Mouse (Mus musculus): ENCODE measurements around the gene Cenpx.
A peak's percentile ranks its signal among the peaks of the same experiment; 100 is the strongest.
"Not testable (repeated sequence)": the region's sequence is repeated elsewhere in the genome, so short reads cannot be mapped to it uniquely, and the experiment has no call there.

Gene Cenpx

DNA sequence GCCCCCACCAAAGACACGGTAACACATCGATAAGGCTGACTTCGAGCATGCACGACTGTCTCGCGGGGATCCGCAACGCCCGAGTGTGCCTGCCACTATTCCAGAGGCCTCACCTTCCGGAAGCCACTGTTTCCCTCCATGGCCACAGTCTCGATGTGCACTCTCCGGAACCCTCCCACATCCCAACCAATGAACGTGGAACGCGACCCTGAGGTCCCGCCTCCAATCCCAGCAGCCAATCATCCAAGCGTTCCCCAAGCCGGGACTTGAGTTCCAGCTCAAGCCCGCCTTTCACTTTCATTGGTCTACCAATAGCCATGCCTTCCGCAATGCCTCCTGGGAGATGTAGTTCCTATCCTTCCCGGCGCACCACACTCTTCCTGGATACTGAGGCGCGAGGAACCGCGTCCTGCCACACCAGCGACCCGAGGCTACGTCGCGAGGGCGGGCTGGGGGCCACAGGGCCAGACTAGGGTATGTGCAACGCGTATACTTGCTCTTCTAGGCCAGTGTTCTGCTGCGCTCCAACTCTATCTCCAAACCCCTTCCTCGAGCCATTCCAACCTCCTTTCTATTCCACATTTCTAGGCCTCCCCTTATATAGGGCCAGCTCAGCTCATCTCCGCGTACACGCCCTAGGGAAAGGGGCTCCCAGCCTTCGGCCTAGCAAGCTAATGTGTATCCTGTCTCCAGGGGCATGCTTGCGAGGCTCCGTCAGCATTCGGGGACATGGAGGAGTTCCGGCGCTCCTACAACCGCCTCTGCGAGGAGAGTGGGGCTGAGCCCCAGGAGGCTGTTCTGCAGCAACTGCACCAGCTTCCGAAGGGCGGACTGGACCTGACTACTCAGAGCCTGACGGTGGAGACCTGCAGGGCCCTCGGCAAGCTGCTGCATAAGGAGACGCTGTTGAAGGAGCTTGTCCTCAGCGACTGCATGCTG lies at the start of gene Cenpx, which contains the start of gene Lrrc45:
Gene Cenpx (minus strand): TSS at position 159 of the 939 bp plus-strand sequence.
Gene Lrrc45 (plus strand): TSS at position 346 of the 939 bp plus-strand sequence.
- DNase-seq (ENCODE audit: low spot score) = peak; percentile 99

DNA sequence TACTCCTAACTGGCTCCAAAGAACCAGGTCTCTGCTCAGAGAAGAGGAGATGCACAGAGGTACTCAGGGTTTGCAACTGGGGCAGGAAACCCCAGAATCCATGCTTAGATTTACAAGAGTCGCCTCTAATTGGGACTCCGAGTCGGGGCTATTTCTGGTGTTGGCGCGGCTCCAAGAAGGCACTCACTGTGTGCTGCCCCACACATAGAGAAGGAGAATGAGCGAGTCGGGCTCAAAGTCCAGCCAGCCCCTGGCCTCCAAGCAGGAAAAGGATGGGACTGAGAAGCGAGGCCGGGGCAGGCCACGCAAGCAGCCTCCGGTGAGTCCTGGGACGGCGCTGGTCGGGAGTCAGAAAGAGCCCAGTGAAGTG lies 49.1 kb upstream of the Cenpx start, which contains the start of gene Hmga1b:
Gene Hmga1b (plus strand): TSS at position 123 of the 370 bp plus-strand sequence.
- not testable (repeated sequence) for DNase-seq (ENCODE audit: low spot score)

DNA sequence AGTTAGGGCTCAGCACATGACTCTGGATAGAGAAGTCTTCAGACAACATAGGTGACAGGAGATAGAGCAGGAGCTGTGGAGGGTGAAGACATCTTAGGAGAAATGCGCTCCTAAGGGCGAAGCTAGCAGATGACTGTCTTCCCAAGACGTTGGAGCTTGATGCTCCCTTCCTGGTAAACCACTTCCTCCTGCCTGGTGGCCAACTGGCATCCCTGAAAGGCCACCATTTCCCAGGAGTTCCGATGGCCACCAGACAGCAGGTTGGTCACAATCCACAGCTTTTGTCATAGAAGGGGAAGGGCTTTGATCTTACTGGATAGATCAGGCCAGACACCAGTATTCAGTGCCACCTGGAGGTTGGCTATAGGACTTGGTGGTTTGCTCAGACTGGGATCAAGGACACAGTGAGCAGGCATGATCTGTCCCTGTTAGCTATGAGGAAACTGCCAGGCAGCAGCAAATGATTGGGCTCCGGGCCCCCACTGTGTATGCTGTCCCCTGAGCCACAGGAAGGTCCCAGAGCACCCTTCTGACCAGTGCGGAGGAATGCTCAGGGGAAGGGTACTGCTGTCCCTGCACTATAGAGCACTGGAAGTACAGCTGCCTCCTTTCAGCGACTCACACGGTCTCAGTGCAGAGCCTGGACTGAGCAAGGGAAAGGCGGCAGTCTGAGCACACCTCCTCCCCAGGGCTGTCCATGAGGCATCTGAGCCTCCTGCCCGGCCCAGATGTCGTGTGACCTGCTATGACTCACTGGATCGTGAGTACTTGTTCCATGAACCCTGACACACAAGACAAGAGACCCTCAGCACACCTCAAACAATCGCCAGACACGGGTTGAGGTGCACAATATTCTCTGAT lies 48.5 kb upstream of the Cenpx start:
- DNase-seq (ENCODE audit: low spot score) = no peak

- no peak for DNase-seq (ENCODE audit: low spot score)
Observed at GRCm38 (mm10) chr11:120760236-120760635, 46.7 kb upstream of the Cenpx start.

GRCm38 (mm10) chr11:120751606-120752005 lies 38.1 kb upstream of the Cenpx start:
- no peak for DNase-seq (ENCODE audit: low spot score)

- DNase-seq (ENCODE audit: low spot score) = peak; percentile 57
Observed at GRCm38 (mm10) chr11:120749430-120749829, 35.9 kb upstream of the Cenpx start.

DNA sequence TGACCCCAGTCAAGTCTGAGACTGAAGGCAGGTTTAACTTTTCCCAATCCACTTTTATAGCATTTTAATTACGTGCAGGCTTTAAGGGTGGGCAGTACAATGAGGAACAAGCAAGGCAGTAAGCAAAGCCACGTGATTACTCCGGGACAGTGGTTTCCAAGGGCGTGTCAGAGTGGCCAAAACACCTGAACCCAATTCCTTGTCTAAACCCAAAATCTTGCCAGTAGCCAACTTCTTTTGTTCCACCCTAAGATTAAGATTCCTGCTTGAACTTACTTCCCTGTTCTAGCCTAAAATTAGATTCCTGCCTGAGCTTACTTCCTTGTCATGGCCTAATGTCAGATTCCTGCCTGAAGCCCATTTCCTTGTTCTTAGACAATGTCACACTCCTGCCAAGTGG lies 34.4 kb upstream of the Cenpx start:
- no peak for DNase-seq (ENCODE audit: low spot score)

DNA sequence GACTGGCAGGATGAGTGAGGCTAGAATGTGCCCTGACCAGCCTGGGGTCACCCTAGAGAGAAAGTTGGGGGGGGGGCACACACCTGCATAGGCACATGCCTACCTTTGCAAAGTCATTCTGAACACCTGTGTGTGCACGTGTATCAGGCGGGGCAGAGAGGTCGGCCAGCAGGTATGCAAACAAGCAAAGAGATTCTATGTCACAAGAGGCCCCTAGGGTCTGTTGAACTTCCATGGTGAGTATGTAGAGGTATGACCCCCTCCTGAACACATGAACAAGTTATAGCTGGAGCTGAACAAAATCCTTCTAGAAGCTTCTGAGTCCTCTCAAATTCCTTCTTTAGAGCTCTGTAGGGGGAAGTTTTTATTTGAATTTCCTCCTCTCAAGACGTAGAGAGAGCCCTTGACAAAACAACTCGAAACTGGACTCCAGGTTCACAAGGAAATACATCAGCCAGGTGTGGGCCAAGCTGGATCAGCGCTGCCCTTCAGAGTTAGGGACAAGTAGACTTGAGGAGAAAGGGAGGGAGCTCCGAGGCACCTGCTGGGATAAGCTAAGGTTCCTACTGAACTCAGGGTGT lies 30.7 kb upstream of the Cenpx start:
- DNase-seq (ENCODE audit: low spot score) = no peak

DNA sequence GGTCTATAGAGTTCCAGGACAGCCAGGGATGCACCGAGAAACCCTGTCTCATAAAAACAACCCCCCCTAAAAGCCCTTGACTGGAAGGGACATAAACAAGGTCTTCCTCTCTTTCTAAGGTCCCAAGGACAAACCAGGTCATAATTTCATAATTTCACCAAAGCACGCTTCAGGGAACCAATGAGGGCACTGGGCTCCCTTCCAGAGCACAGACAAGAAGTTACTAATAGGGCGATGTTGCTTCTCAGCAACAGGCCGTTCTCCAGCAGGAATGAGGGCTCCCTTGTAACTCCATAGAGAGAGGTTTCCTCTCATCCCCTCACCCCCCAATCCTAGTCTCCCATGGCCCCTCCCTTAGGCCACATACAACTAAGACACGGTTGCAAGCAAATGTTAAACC lies 27.4 kb upstream of the Cenpx start:
- DNase-seq (ENCODE audit: low spot score) = no peak

DNA sequence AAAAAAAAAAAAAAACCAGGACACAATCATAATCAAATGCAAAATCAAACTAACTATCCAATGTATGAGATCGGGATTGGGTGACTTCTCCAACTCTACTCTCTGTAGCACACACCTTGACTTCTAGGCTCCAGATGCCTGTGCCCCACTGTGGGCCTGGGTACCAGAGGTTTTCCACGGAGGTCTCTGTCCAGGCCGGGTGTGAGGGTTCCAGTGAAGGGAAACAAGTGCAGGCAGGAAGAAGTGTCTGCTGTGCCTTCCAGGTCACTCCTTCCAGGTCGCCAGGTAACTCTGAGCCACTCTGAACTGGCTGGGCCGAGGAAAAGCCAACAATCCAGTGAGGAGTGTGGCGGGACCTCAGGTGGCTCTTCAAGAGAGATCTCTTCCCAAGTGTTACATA lies 22.9 kb upstream of the Cenpx start:
- no peak for DNase-seq (ENCODE audit: low spot score)

GRCm38 (mm10) chr11:120733521-120733920 lies 20.0 kb upstream of the Cenpx start:
- DNase-seq (ENCODE audit: low spot score) = no peak

DNA sequence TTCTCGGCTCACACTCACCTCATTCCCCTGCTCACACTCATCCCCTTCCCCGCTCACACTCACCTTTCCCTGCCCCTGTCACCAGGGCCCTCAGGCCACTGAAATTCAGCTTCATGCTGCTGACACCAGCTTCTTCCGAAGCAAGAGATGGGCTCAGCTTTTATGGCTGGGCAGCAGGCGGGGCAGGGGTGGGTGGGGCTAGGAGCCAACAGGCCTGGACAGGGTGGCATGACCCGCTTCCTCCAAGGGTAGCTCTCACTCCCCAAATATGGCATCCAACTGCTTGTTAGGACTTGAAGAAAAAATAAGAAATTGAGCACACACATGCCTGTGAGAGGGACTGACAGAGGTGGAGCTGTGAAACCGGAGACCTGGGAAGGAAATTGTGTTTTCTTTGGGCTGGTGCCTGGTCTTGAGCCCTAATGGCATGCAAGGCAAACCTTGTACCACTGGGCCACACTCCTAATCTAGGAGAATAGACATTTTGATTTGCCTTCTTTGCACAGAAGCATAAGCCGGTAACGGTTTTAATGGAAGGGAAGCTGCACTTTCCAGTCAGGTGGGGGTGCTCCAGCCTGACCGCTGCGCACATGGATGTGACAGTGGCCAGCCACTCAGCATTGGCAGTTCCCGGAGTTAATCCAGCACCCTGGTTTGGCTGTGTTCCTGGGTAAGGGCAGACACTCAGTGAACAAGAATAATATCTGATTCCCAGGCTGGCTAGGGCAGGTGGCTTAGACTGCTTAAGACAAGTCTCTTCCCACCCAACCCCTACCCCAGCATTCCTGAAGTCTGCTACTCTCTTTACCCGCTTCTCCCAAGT lies 18.5 kb upstream of the Cenpx start, which contains the start of gene Cbr2:
Gene Cbr2 (minus strand): TSS at position 257 of the 823 bp plus-strand sequence.
- no peak for DNase-seq (ENCODE audit: low spot score)

GRCm38 (mm10) chr11:120731395-120731794 lies 17.9 kb upstream of the Cenpx start:
- DNase-seq (ENCODE audit: low spot score) = no peak

DNA sequence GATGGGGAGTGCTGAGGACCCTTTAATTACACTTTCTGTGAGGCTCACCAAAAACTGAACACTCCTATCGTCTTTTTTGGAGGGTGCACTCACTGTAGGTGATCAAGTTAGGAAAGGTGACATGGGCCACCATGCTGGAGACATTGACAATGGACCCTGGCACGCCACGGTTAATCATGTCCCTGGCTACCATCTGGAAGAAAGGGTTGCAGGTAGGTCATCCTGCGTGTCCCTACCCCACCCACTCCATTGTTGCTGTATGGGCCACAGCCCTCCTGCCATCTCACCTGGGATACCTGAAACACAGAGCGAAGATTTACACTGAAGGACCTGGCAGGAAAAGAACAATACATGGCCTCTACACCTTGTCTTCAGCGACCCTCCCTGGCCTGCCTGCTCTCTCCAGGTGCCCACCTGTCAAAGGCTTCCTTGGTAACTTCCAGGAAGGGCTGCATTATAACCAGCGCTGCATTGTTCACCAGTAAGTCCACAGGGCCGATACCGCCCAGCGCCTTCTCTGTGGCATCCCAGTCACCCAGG lies 16.9 kb upstream of the Cenpx start:
- no peak for DNase-seq (ENCODE audit: low spot score)

- peak; percentile 73 for DNase-seq (ENCODE audit: low spot score)
Observed at GRCm38 (mm10) chr11:120729432-120730050, 16.0 kb upstream of the Cenpx start.

DNA sequence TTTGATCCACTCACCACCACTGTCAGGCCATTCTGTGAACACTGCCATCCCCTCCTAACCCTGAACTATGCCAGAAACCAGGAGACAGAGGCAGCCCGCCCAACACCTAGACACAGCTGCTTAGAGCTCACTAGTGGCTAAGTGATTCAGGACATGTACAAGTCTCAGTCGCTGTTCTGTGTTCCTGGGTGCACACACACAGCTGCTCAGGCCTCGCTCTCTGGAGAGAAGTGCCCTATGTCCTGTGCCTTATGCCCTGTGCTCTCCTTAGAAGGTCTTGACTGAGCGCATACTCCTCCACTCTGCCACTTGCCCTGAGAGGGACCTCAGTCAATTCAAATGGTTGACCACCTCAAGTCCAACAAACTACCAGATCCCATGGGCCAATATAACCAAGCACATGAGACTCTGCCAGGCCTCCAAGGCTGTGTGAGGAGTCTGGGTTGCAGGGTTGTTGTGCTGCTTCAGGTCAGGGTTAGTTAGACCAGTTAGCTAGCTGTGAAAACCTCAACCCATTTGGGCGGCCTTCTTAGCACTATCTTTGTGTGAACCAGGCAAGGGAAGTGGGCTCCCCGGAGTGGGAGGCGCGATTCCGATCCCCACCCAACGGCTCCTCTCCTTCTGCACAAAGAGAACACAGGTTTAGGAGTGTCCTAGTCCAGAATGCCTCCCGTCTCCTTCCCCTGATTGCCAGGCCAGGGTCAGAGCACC lies 15.1 kb upstream of the Cenpx start:
- DNase-seq (ENCODE audit: low spot score) = no peak

GRCm38 (mm10) chr11:120727564-120727963 lies 14.0 kb upstream of the Cenpx start:
- no peak for DNase-seq (ENCODE audit: low spot score)

DNA sequence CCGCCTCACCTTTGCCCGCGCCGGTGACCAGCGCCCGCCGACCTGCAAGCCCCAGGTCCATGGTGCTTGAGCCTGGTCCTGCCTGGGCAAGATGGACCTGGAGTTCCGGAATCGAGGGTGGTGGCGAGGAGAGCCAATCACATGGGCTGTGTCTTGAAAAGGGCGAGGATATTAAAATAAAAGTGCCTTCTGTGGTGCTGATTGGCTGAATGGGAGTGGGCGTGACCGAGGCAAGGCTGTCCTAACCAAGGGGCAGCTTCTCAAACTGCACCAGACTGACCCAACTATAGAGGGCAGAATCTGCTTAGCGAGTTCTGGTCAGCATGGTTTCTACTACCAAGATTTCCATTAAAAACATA lies 13.6 kb upstream of the Cenpx start, which contains the start of gene Dcxr:
Gene Dcxr (minus strand): TSS at position 113 of the 359 bp plus-strand sequence.
- peak; percentile 89 for DNase-seq (ENCODE audit: low spot score)

DNA sequence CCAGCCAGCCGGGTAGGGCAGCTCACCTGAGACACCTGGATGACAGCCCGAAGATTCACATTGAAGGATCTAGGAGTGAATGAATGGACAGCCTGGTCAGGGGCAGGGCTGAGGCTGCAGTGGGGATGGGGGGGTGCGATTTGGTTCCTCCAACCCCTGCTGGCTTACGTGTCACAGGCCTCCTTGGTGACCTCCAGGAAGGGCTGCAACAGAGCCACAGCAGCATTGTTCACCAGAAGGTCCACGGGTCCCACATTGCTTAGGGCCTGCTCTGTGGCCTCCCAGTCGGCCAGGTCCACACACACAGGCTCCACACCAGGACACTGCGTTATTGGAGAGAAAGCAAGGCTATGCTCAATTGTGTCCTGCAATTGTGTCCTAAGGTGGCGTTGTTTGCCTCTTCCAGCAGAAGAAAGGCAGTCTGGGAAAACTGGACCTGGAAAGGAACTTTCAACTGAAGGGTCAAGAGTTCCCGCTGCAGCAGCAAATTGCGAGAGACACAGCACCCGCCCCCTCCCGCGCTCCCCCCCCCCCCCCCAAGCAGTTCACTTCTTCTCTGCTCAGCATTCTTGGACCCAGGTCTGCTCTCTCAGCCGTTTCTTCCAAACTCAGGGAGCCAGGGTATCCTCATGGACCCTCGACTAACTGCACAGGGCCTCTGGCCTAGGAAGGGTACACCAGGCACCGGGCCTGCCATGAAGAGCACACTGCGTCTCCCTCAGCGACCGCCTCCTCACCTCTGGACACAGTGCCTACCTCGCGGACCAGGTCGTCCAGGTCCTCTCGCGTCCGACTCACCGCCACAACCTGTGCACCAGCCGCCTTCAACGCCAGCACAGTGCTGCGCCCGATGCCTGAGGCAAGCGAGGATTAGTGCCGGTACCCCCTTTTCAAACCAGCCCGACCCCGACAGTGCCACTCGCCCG lies 13.0 kb upstream of the Cenpx start:
- DNase-seq (ENCODE audit: low spot score) = no peak
